Mouse (Mus musculus): ENCODE measurements at regions not wholly inside any gene's neighbourhood (a gene's known extent, or its start where the extent isn't known, plus 50 kb on each side); places are given as distances from the start of the nearest gene placed in this dataset.
A peak's percentile ranks its signal among the peaks of the same experiment; 100 is the strongest.

DNA sequence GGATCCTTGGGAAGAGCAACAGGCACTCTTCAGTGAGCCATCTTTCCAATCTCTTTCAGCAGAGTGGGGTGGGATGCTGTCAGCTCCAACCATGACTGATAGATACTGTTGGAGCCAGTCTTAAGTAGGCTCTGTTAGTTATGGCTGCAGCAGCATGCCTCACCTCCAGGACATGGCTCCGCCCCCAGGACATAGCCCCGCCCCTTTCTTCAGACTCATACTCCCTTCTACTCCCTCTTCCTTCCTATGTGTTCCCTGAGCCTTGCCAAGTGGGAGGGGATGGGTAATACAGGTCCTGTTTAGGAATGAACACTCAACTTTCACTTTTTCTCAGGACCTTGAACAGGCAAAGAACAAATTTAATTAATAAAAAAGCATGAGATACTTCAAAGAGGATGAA lies 415.4 kb upstream of the Trpc7 start:
- no peaks in the 10 kb centered on the region for H3K27me3 ChIP-seq (ENCODE audit: control insufficient read depth, insufficient read depth, low read length)
- no peaks in the 10 kb centered on the region for H3K4me1 ChIP-seq (ENCODE audit: control insufficient read depth, insufficient read depth, low read length)
- no peak overlapping the region for H3K4me3 ChIP-seq (ENCODE audit: control insufficient read depth, low read depth, low read length)
- H3K36me3 ChIP-seq (ENCODE audit: control insufficient read depth, insufficient read depth, low read length): no peaks in the 10 kb centered on the region
- TF ChIP-seq POLR2A (IDR thresholded peaks at IDR 0.05; ENCODE audit: control insufficient read depth, low read depth, low read length): no peak
- H3K27ac ChIP-seq (ENCODE audit: control insufficient read depth, insufficient read depth, low read depth, low read length): no peak overlapping the region

DNA sequence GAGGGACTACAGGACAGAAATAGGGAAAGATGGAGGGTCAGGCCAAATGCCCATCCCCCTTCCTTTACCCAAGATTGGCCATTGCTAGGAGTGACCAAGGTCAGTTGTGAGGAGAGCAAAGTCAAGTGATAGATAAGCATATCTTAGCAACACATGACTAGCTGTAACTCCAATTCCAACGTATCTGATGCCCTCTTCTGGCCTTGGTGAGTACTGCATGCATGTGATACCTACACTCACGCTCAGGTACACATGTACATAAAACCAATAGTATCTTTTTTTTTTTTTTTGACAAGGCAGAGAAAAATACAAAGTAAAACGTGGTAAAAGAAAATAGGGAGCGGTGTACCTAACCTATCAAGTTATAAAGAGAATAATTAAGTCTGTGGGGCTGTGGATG lies 413.8 kb upstream of the Trpc7 start:
- H3K4me3 ChIP-seq (ENCODE audit: control insufficient read depth, low read depth, low read length): no peak overlapping the region
- no peaks in the 10 kb centered on the region for H3K27me3 ChIP-seq (ENCODE audit: control insufficient read depth, insufficient read depth, low read length)
- TF ChIP-seq POLR2A (IDR thresholded peaks at IDR 0.05; ENCODE audit: control insufficient read depth, low read depth, low read length) (no peak), CTCF (IDR thresholded peaks at IDR 0.05; ENCODE audit: control insufficient read depth, insufficient read depth, insufficient replicate concordance, low read depth, low read length) (peak; percentile 11; the same call in 1 of the 2 replicates)
- H3K27ac ChIP-seq (ENCODE audit: control insufficient read depth, insufficient read depth, low read depth, low read length): no peak overlapping the region
- H3K36me3 ChIP-seq (ENCODE audit: control insufficient read depth, insufficient read depth, low read length): no peaks in the 10 kb centered on the region
- no peaks in the 10 kb centered on the region for H3K4me1 ChIP-seq (ENCODE audit: control insufficient read depth, insufficient read depth, low read length)

DNA sequence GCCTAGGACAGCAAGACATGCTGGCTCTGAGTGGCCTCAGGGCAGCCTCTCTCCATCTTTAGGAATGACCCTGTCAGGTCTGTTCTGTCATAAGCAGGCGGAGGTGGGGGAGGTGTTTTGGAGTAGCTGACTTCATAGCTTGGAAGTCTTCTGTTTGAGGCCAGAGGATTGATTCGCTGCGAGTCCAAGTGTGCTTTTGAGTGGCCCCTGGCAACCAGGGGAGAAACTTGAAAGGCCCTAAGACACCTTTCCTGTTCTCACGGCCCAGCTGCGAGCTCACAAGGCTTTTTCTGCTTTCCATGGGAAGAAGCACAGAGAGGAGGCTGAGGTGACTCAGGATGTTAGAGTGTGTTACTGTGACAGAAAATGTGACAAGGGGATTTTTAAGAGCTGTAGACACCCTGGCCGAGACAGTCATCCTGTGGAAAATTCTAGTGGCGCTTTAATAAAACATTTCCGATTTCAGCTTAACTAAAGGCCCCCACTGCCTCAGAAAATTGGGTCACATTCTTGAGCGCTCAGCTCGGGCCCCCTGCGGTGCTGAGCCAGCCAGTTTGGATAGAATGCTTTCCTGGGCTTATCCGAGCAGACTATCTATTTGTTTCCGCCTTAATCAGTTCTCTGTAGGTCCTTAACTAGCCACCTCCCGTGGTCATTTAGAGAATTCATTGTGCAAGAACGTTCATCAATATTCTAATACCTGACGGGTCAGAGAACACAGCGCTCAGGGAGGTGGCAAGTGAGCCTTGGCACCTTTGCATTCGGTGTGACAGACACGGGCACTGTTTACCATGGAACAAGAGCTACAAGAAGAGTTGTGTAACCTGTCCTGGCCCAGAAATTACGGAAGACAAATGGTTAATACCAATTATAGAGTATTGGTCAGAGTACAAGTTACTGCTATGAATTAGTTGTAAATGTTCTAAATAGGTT lies 412.4 kb upstream of the Trpc7 start:
- H3K4me1 ChIP-seq (ENCODE audit: control insufficient read depth, insufficient read depth, low read length): no peaks in the 10 kb centered on the region
- no peaks in the 10 kb centered on the region for H3K27me3 ChIP-seq (ENCODE audit: control insufficient read depth, insufficient read depth, low read length)
- H3K36me3 ChIP-seq (ENCODE audit: control insufficient read depth, insufficient read depth, low read length): no peaks in the 10 kb centered on the region
- no peak overlapping the region for H3K27ac ChIP-seq (ENCODE audit: control insufficient read depth, insufficient read depth, low read depth, low read length)
- H3K4me3 ChIP-seq (ENCODE audit: control insufficient read depth, low read depth, low read length): no peak overlapping the region
- TF ChIP-seq POLR2A (IDR thresholded peaks at IDR 0.05; ENCODE audit: control insufficient read depth, low read depth, low read length): no peak
- TF ChIP-seq CTCF (IDR thresholded peaks at IDR 0.05; ENCODE audit: control insufficient read depth, insufficient read depth, insufficient replicate concordance, low read depth, low read length): no peak

GRCm38 (mm10) chr13:57305586-57305985 lies 409.8 kb upstream of the Trpc7 start:
- Histone ChIP-seq H3K27ac (ENCODE audit: control insufficient read depth, insufficient read depth, low read depth, low read length) (no peak overlapping the region), H3K36me3 (ENCODE audit: control insufficient read depth, insufficient read depth, low read length) (no peaks in the 10 kb centered on the region), H3K27me3 (ENCODE audit: control insufficient read depth, insufficient read depth, low read length) (no peaks in the 10 kb centered on the region), H3K4me3 (ENCODE audit: control insufficient read depth, low read depth, low read length) (no peak overlapping the region), H3K4me1 (ENCODE audit: control insufficient read depth, insufficient read depth, low read length) (no peaks in the 10 kb centered on the region)
- TF ChIP-seq POLR2A (IDR thresholded peaks at IDR 0.05; ENCODE audit: control insufficient read depth, low read depth, low read length) (no peak), CTCF (IDR thresholded peaks at IDR 0.05; ENCODE audit: control insufficient read depth, insufficient read depth, insufficient replicate concordance, low read depth, low read length) (no peak)

- H3K27me3 ChIP-seq (ENCODE audit: control insufficient read depth, insufficient read depth, low read length): no peaks in the 10 kb centered on the region
- H3K4me1 ChIP-seq (ENCODE audit: control insufficient read depth, insufficient read depth, low read length): no peaks in the 10 kb centered on the region
- TF ChIP-seq POLR2A (IDR thresholded peaks at IDR 0.05; ENCODE audit: control insufficient read depth, low read depth, low read length) (no peak), CTCF (IDR thresholded peaks at IDR 0.05; ENCODE audit: control insufficient read depth, insufficient read depth, insufficient replicate concordance, low read depth, low read length) (no peak)
- no peaks in the 10 kb centered on the region for H3K36me3 ChIP-seq (ENCODE audit: control insufficient read depth, insufficient read depth, low read length)
- H3K4me3 ChIP-seq (ENCODE audit: control insufficient read depth, low read depth, low read length): no peak overlapping the region
- no peak overlapping the region for H3K27ac ChIP-seq (ENCODE audit: control insufficient read depth, insufficient read depth, low read depth, low read length)
Observed at GRCm38 (mm10) chr13:57303805-57304204, 408.0 kb upstream of the Trpc7 start.

DNA sequence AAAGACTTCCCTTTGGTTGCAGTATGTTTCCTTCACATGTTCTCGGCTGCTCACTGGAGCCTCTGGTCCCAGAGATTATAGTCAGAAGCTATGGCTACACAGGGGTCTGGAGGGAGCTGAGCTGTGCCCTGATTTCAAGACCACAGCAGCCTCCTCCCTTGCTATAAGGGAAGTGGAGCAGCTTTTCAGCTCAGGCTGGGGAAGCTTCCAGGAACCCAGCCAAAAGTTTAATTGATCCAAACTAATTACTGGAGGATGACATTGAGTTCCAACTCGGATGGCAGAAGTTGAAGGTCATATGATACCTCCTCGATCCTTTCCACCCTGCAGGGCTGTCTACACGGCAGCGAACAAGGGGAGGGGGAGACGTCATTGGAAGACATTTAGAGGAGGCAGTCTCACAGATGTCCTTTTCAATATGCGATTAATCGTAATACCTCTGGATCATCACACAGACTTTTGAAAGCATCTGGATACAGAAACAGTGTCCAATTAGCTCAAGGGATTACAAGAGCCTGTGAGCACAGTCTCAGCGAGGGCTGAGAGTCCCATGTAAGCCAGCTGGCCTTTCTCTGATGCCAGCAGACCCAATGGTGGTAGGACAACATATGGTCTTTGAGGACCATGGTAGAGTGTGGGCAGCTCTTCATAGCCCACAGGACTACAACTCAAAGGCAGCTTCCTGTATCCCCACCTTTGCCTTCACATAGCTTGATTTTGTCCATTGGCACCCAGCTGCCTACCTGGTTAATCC lies 396.1 kb upstream of the Trpc7 start:
- no peaks in the 10 kb centered on the region for H3K4me1 ChIP-seq (ENCODE audit: control insufficient read depth, insufficient read depth, low read length)
- no peaks in the 10 kb centered on the region for H3K36me3 ChIP-seq (ENCODE audit: control insufficient read depth, insufficient read depth, low read length)
- no peaks in the 10 kb centered on the region for H3K27me3 ChIP-seq (ENCODE audit: control insufficient read depth, insufficient read depth, low read length)
- no peak overlapping the region for H3K4me3 ChIP-seq (ENCODE audit: control insufficient read depth, low read depth, low read length)
- H3K27ac ChIP-seq (ENCODE audit: control insufficient read depth, insufficient read depth, low read depth, low read length): no peak overlapping the region
- no peak for TF ChIP-seq POLR2A (IDR thresholded peaks at IDR 0.05; ENCODE audit: control insufficient read depth, low read depth, low read length)
- no peak for TF ChIP-seq CTCF (IDR thresholded peaks at IDR 0.05; ENCODE audit: control insufficient read depth, insufficient read depth, insufficient replicate concordance, low read depth, low read length)

GRCm38 (mm10) chr13:57286168-57286567 lies 390.4 kb upstream of the Trpc7 start:
- Histone ChIP-seq H3K4me3 (ENCODE audit: control insufficient read depth, low read depth, low read length) (no peak overlapping the region), H3K27ac (ENCODE audit: control insufficient read depth, insufficient read depth, low read depth, low read length) (no peak overlapping the region), H3K27me3 (ENCODE audit: control insufficient read depth, insufficient read depth, low read length) (no peaks in the 10 kb centered on the region), H3K4me1 (ENCODE audit: control insufficient read depth, insufficient read depth, low read length) (peaks cover 8% of the 10 kb centered on the region), H3K36me3 (ENCODE audit: control insufficient read depth, insufficient read depth, low read length) (no peaks in the 10 kb centered on the region)
- TF ChIP-seq CTCF (IDR thresholded peaks at IDR 0.05; ENCODE audit: control insufficient read depth, insufficient read depth, insufficient replicate concordance, low read depth, low read length) (no peak), POLR2A (IDR thresholded peaks at IDR 0.05; ENCODE audit: control insufficient read depth, low read depth, low read length) (no peak)
